Mouse (Mus musculus) gastrocnemius, adult 8-10 months (tissue): ENCODE data around the gene Fyb. TPM values are rescaled to one million over a fixed set of nuclear protein-coding genes. Genes with fewer than 3 reads are reported as not detected.

ENCODE experiments used
- DNase-seq, 2 experiments: peaks; one replicate each; pipeline ENCODE4 v3.0.0; 2022; ENCODE audit warnings: low spot score in 2 of 2
- total RNA-seq, 4 experiments: library from RNA; stranded (reverse); gene quantifications; 2 replicates each; pipeline ENCODE4 v1.2.4; 2022

Gene Fyb
- 1 to 10 TPM in 1 of 4 experiments, under 1 TPM in 2, not detected in 1; 0.31 to 1.4 (median 0.43) TPM for total RNA-seq

- DNase-seq = no peak
Measured at GRCm38 (mm10) chr15:6522653-6523167, at the start of gene Fyb. Gene Fyb, plus strand, starts transcription at chr15:6522853.

- no peak for DNase-seq
Measured at GRCm38 (mm10) chr15:6483561-6483960, 39.1 kb upstream of the Fyb start.

- no peak for DNase-seq
Measured at GRCm38 (mm10) chr15:6492386-6492785, 30.3 kb upstream of the Fyb start.

- no peak for DNase-seq
Measured at GRCm38 (mm10) chr15:6498396-6499070, 24.1 kb upstream of the Fyb start.

- no peak for DNase-seq
Measured at GRCm38 (mm10) chr15:6500787-6501186, 21.9 kb upstream of the Fyb start.

- no peak for DNase-seq
Measured at GRCm38 (mm10) chr15:6517525-6517924, 5.1 kb upstream of the Fyb start.

- no peak for DNase-seq
Measured at GRCm38 (mm10) chr15:6519417-6520255, 3.0 kb upstream of the Fyb start.

GRCm38 (mm10) chr15:6520505-6521155 lies 2.0 kb upstream of the Fyb start:
- no peak for DNase-seq

- DNase-seq = no peak
Measured at GRCm38 (mm10) chr15:6524801-6525200, 2.1 kb downstream of the Fyb start.

- no peak for DNase-seq
Measured at GRCm38 (mm10) chr15:6525386-6525785, 2.7 kb downstream of the Fyb start.

GRCm38 (mm10) chr15:6533858-6534343 lies 11.2 kb downstream of the Fyb start:
- no peak for DNase-seq

- no peak for DNase-seq
Measured at GRCm38 (mm10) chr15:6534592-6534991, 11.9 kb downstream of the Fyb start.

GRCm38 (mm10) chr15:6539639-6540338 lies 17.1 kb downstream of the Fyb start:
- DNase-seq = no peak

GRCm38 (mm10) chr15:6548911-6549310 lies 26.3 kb downstream of the Fyb start:
- no peak for DNase-seq

GRCm38 (mm10) chr15:6551875-6552274 lies 29.2 kb downstream of the Fyb start:
- no peak for DNase-seq

GRCm38 (mm10) chr15:6554742-6555141 lies 32.1 kb downstream of the Fyb start:
- no peak for DNase-seq

GRCm38 (mm10) chr15:6555536-6555935 lies 32.9 kb downstream of the Fyb start:
- DNase-seq = no peak

GRCm38 (mm10) chr15:6556272-6556671 lies 33.6 kb downstream of the Fyb start:
- no peak for DNase-seq

- DNase-seq = no peak
Measured at GRCm38 (mm10) chr15:6556911-6557310, 34.3 kb downstream of the Fyb start.

GRCm38 (mm10) chr15:6557552-6557951 lies 34.9 kb downstream of the Fyb start:
- no peak for DNase-seq

GRCm38 (mm10) chr15:6559188-6559587 lies 36.5 kb downstream of the Fyb start:
- DNase-seq = no peak
